Mouse (Mus musculus): Measurements from ENCODE around the gene Mep1a.

DNA sequence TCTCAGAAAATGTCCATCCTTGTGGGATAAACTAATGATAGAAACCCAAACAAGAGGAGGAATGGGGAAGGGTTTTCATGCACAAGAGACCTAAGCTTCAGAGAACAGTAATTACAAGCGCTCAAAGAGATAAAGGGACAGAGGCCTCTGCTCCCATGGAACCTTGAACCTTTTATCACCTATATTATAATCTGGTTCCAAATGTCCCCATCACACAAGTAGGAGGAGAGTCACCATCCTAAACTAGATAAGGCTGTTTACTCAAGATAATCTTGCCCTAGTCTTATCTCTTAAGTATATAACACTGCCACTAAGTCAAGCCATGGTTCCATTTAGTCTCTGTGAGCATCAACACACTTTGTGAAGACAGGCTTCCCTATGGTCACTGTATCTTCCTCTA, 51.4 kb downstream of the Mep1a start:
- TF ChIP-seq POLR2A (IDR thresholded peaks at IDR 0.05; ENCODE audit: insufficient read depth, low read depth, low read length) (no peak), CTCF (IDR thresholded peaks at IDR 0.05) (no peak), EP300 (IDR thresholded peaks at IDR 0.05; ENCODE audit: insufficient read depth, low read depth, low read length) (no peak)
